Mouse (Mus musculus) liver, embryonic 13.5 days (tissue): ENCODE results near the gene Pm20d2. TPM values are rescaled to one million over a fixed set of nuclear protein-coding genes. Genes with fewer than 3 reads are reported as not detected.

Source experiments
- polyA plus RNA-seq: library from polyadenylated mRNA; unstranded; fragments of >200 nt; fragmentation: Nextera tagmentation; extraction: Ambion mirVana; gene quantifications from 2 replicates; pipeline ENCODE4 v1.2.1, GENCODE M21; 2015

The Pm20d2 gene
- polyA plus RNA-seq, 1 experiment from 2014 or later = 0.24 TPM

Other genes with a start within 250 kb of the Pm20d2 start
- gene Ankrd6, start 238.9 kb downstream of the Pm20d2 start, polyA plus RNA-seq = 0.67 and 0.89 TPM in 2 replicates
- gene Rragd, start 206.7 kb downstream of the Pm20d2 start, polyA plus RNA-seq = 3.6 and 5.6 TPM in 2 replicates
- 32.7 and 43.2 TPM in 2 replicates for gene Ube2j1, start 158.3 kb downstream of the Pm20d2 start, polyA plus RNA-seq
- gene Gabrr2, start 126.7 kb downstream of the Pm20d2 start, polyA plus RNA-seq = not detected in 2 replicates
- gene Gabrr1, start 57.2 kb downstream of the Pm20d2 start, polyA plus RNA-seq = not detected in 2 replicates
- 0.31 and 0.37 TPM in 2 replicates for gene Srsf12, start 19.3 kb upstream of the Pm20d2 start, polyA plus RNA-seq
- 28.4 and 33.6 TPM in 2 replicates for gene Pnrc1, start 100.4 kb upstream of the Pm20d2 start, polyA plus RNA-seq
- 16.4 and 23.7 TPM in 2 replicates for gene Rngtt, start 120.6 kb upstream of the Pm20d2 start, polyA plus RNA-seq